Mouse (Mus musculus) layer of hippocampus, postnatal 36 days (tissue): ENCODE results near the gene Cntn4. TPM values are rescaled to one million over a fixed set of nuclear protein-coding genes. Genes with fewer than 3 reads are reported as not detected.
"Not testable (repeated sequence)": the region's sequence is repeated elsewhere in the genome, so short reads cannot be mapped to it uniquely, and the experiment has no call there.

Experiments
- DNase-seq, 2 experiments: peaks; one replicate each; pipeline ENCODE4 v3.0.0; 2022
- total RNA-seq, 2 experiments: library from RNA; stranded (reverse); gene quantifications; 2 replicates each; pipeline ENCODE4 v1.2.3; 2021

Gene Cntn4
- total RNA-seq, 2 experiments from 2014 or later, result 22.0 to 24.1 TPM

DNA sequence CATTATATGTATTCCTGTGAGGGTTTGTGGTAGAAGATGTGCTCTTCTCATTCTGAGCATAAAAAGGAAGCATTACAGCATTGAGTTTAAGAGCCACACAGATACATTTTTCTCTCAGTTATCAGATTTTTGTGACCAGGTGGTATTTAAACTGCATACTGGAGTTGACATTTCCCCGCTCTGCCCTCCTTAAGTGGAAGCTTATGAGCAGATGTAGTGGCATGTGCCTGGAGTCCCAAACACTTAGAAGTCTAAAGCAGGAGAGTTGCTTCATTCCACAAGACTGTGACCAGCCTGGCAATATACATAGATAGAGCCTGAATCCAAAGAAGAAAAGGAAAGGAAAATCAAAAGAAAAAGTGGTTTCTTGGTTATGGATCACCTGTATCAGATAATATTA, 655.5 kb downstream of the Cntn4 start:
- no peak for DNase-seq

DNA sequence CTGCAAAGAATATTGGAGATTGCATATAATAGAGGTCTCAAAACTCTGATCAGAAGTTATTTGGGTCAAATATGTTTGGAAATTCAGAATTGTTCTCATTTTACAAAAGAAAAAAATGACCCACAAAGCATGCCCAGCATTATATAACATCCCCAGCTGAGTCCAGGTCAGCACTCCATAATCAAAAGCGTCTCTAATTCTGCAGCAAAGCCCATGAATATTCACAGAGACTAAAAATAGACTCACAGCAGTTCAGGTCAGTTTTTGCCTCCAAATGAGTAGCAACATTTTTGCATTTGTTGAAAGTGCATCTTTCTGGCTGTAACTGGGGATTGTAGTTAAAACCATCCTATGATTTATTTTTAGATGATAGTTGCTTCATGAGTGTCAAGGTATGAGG, 657.6 kb downstream of the Cntn4 start:
- DNase-seq, result no peak

DNA sequence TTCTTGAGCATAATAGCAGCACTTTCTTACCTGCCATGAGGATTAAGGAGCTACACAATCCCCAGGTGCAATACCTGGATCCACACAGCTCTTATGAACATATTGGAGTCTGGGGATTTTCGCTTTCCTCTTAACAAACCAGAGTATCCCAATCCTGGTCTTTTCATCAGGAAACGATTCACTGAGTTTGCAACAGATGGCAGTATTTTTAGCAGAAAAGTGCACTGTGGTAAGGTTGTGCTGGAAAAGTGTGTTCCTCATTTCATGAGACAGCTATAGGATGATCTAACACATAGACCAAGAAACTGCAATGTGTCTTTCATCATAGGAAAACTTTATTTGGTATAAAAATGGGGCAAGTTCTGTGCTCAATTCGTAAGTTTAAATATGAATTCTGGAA, 659.3 kb downstream of the Cntn4 start:
- DNase-seq, result no peak

DNA sequence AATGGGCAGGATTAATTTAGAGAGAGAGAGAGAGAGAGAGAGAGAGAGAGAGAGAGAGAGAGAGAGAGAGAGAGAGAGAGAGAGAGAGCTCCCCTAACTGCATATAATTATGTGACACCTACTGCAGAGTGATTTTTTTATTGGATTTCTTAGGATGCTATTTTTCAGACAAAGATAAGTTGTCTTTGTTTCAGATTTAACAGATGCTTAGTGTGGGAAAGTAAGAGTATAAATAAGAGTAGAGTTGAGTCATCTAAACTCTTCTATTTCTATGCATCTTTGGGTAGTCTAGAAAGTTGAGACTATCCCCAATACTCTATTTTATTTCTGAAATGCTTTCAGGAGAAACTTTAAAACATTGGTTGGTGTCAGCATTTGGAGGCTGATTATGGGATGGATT, 660.4 kb downstream of the Cntn4 start:
- no peak for DNase-seq

DNA sequence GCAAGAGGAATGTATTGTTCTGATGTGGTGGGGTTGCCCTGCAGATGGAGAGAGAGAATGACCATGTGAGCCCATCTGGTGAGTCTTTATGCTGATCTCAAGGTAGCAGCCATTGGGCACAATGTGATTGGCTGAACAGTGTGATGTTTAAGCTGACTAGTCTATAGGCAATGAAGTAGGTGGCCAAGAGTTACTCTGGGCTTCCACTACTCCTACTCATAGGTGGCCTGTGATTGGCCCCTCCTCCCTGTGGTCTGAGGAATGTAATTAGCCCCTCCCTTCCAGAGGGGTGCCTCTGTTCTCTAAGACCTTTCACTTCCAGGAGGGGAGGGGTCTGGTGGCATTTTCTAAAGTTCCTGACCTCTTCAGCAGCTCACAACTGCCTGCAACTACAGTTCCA, 663.7 kb downstream of the Cntn4 start:
- DNase-seq, result no peak

DNA sequence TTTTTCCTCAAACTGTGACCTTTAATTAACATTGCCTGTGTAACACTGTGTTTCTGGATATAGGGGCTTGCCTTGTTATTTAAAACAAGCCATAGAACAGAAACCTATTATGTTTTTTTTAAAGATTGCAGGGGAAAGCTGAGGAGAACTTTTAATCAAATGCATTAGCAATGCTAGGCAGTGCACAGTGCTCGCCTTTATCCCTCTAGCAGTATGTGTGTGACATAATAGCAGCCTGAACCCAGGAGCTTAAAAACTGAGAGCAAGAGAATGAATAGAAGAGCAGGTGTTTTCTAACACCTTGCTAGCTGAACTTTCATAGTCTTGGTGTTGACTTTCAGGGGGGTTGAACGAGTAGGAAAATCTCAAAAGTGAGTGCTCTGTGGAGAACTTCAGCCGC, 672.6 kb downstream of the Cntn4 start:
- no peak for DNase-seq

DNA sequence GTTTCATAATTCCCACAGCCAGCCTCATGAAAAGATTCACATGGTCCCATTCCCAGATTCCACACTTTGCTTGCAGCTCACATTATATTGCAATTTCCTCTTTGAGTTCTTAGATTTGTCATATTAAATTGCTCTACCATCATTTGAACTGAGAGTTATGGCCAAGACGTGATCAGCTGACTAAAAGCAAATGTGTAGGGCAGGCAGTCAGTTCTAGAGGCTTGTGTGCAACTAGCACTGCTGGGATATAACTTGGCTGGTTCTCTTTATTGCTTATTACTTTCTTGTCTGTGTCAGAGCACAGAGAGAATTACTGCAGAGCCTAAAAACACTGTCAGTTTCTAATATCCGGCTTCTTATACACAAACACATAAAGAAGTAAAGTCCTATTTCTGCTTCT, 673.9 kb downstream of the Cntn4 start:
- DNase-seq, result no peak

DNA sequence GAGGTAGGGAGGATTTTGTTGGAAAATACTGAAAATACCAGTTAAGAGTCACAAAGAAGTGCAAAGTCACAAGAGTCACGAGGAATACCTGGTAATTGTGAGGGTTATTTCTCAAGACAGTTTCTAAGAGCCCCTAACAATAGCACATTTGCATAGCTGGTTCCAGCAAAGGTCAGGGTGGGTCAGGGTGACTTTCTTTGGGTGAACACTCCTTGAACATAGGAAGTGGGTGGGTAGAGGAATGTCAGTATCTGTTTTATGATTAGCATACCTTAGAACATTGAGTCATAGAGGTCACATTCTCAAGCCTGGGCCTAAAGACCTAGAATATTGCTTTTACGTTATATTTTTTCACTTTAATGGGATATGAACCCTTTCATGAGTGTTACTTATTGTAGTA, 681.3 kb downstream of the Cntn4 start:
- not testable (repeated sequence) for DNase-seq

DNA sequence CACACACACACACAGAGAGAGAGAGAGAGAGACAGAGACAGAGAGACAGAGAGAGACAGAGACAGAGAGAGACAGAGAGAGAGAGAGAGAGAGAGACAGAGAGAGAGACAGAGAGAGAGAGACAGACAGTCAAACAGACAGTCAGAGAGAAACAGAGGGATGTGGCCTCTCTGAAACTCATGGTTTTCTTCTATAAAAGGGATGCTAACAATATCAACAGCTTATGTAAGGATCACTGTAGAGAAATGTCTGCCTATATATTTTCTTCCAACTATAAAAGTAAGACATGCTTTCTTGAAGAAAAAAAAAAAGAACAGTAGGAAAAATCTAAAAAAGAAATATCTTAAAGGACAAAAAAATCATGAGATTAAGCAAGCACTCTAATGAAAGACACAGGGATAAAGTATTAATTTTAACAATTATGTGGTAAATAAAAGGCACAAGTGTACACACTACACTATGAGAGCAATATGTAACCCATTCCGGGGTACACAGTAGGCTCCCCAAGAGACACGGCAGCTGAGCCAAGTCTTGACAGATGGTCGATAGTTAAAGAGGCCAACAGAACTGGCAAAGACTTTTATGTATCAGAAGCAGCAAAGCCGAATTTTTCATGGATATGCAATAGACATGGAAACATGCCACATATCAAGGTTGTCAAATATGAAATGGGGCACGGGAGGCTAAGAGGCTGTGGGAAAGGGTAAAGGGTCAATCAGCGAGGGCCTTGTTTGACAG, 704.0 kb downstream of the Cntn4 start:
- peak; percentile 41 to 45 for DNase-seq

DNA sequence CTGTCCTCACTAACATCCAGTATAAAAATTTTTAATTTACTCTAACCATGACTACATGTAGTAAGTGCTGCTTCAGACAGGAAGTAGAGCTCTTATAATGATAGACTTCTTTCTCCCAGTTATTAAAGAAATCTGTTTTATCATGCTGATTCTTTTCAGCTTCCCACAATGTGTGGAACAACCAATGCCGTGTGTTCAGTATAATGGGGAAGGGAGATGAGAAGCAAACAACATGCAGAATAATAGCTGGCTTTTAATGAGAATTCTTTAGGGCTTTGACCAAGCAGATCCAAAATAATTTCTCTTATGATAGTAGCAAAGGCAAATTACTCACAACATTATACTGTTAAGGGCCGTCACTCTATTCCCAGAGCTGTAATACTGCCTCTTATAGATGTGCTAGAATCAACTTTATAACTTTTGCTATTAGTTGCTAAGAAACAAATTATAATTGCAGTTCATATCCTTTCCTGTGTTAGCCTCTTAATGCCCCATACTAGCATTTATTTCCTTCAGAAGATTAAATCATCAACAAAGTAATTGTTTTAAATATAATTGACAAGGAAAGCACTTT, 710.5 kb downstream of the Cntn4 start:
- DNase-seq, result no peak

DNA sequence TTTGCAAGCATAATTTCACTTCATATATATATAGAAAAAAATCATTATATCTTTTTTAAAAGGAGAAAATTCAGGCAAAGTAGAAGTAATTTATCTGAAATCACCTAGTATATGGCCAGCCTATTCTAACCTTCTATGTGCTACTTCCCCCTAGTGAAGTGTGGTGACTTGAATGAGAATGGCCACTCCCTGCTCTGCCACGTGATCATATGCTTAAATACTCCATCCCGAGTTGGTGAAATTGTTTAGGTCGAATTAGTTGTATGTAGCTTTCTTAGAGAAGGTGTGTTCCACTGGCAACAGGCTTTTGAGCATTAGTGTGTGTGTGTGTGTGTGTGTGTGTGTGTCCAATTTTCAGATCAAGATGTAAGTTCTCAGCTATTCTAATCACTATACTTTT, 730.6 kb downstream of the Cntn4 start:
- DNase-seq, result no peak

DNA sequence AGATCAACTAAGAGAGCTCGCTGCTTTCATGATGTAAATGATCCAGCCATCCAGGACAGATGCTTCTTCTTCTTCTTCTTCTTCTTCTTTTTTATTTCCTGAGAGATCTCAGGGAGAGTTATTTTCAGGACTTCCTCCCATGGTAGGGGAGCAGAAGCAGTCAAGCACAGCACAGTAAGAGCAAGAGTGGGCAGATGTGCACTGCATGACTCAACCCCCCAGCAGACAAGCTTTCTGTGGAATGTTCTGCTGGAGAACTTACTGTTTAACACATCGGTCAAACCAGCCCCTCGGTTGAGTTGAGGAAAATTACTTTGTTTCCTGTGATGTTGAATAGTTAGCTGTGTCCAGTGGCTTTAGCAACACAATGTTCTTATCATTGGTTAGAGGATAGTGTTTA, 731.2 kb downstream of the Cntn4 start:
- DNase-seq, result no peak

DNA sequence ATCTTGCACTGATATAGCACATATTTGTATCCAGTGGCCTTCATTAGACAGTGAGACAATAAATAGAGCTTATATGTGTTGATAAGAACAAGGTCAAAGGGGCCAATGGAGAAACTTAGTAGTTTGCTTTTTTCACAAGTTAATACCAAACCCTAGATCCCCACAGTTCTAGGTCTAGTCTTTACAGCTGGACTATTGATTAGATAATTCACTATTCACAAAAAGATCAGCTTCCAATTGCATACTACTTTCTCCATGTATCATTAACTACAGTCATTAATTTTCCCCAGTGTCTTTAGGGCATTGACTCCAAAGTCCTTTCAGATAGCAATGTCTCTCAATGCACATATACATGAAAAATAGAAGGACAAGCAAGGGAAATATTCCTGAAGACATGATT, 745.5 kb downstream of the Cntn4 start:
- DNase-seq, result no peak

DNA sequence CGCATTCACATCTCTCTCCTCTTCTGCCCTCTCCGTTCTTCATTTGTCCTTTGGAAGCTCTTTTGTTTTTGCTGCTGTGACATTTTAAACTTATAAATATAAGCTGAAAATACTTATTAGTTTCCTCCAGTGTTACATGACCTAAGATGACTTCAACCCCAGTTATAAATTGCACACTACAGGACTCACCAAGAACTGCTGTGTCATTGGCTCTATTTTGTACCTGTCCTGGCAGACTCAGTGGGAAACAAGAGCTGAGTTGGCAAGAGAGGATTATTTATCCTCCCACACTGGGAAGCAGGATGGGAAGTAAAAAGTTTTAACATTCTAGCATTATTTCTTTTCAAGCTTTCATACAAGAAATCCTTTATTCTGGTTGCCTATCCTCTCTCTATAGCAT, 746.0 kb downstream of the Cntn4 start:
- no peak for DNase-seq

DNA sequence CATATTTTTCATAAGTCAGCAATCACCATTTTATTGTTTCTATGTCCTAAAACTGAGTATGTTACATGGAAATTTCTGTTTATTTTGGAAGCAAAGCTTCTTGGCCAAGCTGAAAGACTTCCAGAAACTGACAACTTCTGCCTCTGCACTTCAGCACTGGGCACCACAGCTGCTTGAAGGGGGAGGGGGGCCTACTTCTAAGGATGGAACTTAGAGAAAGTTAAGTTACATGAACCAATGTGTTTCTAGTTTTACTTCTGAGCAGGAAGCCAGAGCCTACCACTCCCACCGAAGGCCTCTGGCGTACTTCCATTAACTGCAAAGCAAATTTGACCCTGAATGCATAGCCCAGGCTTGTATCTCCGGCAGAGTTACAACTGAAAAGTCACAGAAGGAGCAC, 749.2 kb downstream of the Cntn4 start:
- no peak for DNase-seq

DNA sequence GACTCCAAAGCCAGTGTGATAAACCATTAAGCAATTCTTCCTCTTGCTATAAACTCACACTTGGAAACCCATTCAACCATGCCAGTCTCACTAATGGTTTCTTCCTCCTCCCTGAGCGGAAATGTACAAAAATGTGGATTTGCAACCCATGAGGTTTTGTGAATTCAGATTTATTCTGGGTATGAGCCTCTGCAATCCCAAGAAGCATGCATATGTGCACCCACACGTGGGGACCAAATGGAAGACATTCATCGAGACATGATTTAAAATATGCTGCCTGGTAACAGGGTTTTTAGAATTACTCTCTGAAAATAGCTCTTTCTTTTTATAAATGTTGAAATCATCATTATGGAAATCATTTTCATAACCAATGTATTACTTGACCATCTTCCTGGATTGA, 754.0 kb downstream of the Cntn4 start:
- no peak for DNase-seq

DNA sequence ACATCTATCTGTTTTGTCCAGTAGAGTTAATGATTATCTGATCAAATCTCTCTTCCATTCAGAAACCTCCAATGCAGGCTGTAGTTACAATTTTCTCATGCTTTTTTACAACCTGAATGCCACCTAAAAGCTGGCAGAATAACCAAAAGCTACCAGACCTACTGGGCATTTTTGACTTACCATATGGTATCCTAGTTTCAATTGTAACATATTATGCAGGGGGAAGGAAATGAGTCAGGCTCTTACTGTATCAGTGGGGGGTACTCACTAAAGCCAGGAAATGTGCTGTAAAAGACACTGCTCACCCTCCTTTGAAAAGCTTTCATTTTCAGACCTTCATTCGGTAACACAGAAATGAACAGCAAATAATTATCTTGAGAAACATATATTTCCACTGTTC, 763.3 kb downstream of the Cntn4 start:
- no peak for DNase-seq

DNA sequence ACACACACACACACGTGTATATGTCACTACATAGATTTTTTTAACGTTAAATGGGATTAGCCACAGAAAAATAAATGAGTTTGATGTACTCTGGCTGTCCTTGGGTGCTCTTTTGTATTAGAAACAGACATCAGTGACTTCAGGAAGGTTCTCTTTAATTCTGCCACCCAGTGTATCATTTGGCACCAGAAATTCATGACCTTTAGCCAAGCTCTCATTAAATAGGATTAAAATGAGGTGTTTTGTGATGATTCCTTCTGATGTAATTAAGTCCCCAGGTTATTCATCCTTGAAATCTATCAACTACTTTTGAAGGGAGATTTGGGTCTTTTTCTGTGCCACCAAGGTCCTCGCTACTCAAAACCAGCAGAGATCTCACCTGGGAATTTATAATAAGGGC, 763.8 kb downstream of the Cntn4 start:
- no peak for DNase-seq

DNA sequence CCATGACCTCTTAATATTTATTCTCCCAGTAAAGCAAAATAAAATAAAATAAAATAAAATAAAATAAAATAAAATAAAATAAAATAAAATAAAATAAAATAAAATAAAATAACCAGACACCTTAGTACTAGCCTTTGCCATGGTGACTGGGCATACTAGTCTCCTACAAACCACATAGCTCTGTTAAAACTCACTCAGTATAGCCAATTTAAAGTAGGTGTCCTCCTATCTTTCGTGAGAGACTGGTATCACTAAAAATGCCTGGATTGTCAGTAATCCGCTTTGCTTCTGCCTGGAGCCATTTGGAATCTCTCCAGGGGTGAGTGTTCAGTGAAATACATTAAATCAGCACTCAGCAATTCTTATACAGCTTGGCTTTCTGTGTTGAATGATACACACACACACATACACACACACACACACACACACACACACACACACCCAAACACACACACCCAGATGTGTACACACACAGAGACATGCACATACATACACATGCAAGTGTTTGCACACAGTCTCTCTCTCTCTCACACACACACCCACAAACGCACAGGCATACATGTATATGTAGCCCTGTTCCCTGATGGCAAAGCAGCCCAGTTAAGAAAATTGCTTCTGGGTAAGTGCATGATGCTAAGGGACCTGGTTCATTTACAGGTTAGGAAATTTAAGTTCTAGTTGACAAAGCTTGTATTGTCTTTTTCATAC, 776.8 kb downstream of the Cntn4 start:
- DNase-seq, result no peak

DNA sequence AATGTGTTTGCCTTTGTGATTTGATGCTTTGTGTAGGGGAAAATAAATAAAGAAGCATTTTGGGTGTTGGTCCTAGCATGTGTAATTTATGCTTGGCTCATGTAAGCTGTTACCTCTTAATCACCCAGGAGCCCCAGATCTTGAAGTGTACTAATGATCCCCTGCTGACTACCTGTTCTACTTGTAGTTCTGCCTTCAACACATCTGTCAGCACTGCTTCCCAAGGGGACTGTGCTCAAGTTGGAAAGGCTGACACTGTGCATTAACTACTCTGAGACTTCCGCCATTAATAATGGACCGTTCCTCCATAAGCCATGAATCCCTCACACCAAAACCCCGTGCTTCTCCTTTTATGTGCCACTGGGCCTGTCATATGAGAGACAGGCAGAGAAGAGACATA, 778.2 kb downstream of the Cntn4 start:
- no peak for DNase-seq

DNA sequence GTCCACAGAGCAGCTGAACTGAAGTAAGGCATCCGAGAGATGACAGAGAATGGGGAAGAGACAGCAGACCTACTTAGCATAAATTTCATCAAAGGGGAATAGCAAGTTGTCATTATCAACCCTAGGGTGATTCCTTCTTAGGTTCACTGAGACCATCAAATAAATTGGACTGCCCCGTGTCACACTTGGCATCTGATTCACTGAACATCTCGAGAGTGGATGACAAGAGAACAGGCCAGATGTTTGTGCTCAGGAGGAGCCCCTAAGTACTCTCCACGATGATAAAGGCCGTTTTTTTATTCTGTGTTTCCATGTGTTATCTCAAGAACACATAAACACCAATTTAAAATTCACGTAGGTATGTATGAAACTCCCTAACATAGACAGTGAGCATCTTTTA, 780.7 kb downstream of the Cntn4 start:
- DNase-seq, result no peak

DNA sequence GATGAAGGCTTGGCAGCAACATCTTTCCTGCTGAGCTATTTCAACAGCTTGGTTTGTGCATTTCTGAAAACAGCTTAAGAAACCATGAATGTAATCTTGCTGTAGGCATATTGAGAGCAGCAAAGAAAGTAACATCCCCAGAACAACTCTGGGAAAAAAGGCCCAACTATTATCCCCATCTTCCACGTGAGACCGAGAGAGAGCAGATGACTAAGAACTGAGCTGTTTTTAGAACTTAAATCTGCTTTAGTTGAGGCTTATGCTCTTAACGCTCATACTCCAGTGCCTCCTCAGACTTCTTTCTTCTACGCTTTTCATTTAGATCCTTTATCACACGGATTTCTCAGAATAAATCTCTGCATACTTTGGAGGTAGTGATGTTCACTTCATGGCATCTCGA, 784.9 kb downstream of the Cntn4 start:
- no peak for DNase-seq

DNA sequence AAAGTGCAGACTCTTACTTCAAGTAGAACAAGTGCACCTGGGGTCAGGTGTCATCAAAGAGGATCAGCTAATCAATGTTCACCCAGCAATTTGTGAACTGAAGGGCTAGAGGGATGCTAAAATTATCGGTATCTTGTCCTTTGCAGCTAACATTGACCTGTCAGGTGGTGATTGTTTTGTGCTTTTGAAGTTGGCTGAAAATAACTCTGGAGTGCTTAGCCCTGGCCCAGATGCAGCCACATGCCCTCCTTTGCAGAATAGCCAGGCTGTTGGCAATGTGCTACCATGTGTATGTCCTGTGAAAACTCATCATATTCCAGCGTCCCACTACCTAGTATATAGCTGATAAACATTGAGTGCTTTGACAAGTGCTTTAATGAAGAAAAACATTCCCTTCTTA, 786.4 kb downstream of the Cntn4 start:
- no peak for DNase-seq

DNA sequence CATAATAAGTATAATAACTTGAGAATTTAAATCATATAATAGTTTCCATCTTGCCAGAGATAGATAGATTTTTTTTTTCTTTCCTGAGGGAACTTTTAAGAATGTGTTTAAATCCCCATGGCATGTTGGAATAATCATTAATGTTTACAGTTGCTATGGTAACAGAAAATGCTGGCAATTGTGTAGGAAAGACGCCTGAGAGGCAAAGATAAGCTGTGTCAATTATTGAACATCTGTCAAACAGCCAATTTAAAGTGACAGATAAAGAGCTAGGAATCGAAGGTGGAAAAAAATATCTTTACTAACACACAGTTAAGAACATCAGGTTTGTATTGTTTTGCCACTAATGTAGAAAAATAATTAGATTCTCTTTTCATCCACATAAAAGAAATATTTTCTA, 788.3 kb downstream of the Cntn4 start:
- DNase-seq, result no peak
